Mouse (Mus musculus) gonadal fat pad, adult 2 months (tissue): Measurements from ENCODE around the gene Stat3. TPM values are rescaled to one million over a fixed set of nuclear protein-coding genes. Genes with fewer than 3 reads are reported as not detected.

ENCODE experiments used
- DNase-seq: peaks from one replicate; pipeline ENCODE4 v3.0.0-alpha.2; 2012; ENCODE audit warnings: low read depth
- polyA plus RNA-seq: library from polyadenylated mRNA; depleted of rRNA; stranded (reverse); fragments of >200 nt; gene quantifications from 2 replicates; pipeline ENCODE4 v1.2.3, GENCODE M21; 2012

Stat3 gene
- polyA plus RNA-seq, 1 experiment: 106 TPM

GRCm38 (mm10) chr11:100855178-100855577, 84.2 kb downstream of the Stat3 start:
- no peak for DNase-seq

GRCm38 (mm10) chr11:100854268-100854667, 85.1 kb downstream of the Stat3 start:
- no peak for DNase-seq

- no peak for DNase-seq
Measured at GRCm38 (mm10) chr11:100853018-100853417, 86.3 kb downstream of the Stat3 start.

- DNase-seq: no peak
Measured at GRCm38 (mm10) chr11:100852088-100852487, 87.3 kb downstream of the Stat3 start.

- no peak for DNase-seq
Measured at GRCm38 (mm10) chr11:100850778-100851528, 88.4 kb downstream of the Stat3 start.

GRCm38 (mm10) chr11:100850038-100850777, 89.1 kb downstream of the Stat3 start, which contains the start of gene Stat5b:
Stat5b (minus strand) TSS chr11:100850724.
- DNase-seq: no peak

GRCm38 (mm10) chr11:100849456-100850037, 89.8 kb downstream of the Stat3 start:
- no peak for DNase-seq

- DNase-seq: no peak
Measured at GRCm38 (mm10) chr11:100848789-100849379, 90.5 kb downstream of the Stat3 start.

- no peak for DNase-seq
Measured at GRCm38 (mm10) chr11:100848080-100848479, 91.3 kb downstream of the Stat3 start.

GRCm38 (mm10) chr11:100847572-100847971, 91.8 kb downstream of the Stat3 start:
- no peak for DNase-seq

- no peak for DNase-seq
Measured at GRCm38 (mm10) chr11:100845793-100846192, 93.5 kb downstream of the Stat3 start.

- DNase-seq: no peak
Measured at GRCm38 (mm10) chr11:100844121-100844520, 95.2 kb downstream of the Stat3 start.

- DNase-seq: no peak
Measured at GRCm38 (mm10) chr11:100843070-100843669, 96.2 kb downstream of the Stat3 start.

GRCm38 (mm10) chr11:100842025-100842424, 97.3 kb downstream of the Stat3 start:
- DNase-seq: no peak

GRCm38 (mm10) chr11:100840866-100841265, 98.5 kb downstream of the Stat3 start:
- DNase-seq: no peak

- no peak for DNase-seq
Measured at GRCm38 (mm10) chr11:100839523-100839922, 99.8 kb downstream of the Stat3 start.

GRCm38 (mm10) chr11:100838894-100839293, 100.4 kb downstream of the Stat3 start:
- no peak for DNase-seq

GRCm38 (mm10) chr11:100836923-100837702, 102.2 kb downstream of the Stat3 start:
- DNase-seq: no peak
